Mouse (Mus musculus): ENCODE measurements around the gene Pip5k1b. TPM values are rescaled to one million over a fixed set of nuclear protein-coding genes. Genes with fewer than 3 reads are reported as not detected.

The Pip5k1b gene
- total RNA-seq, 2 experiments from 2014 or later: 68.7 to 78.5 TPM

Other genes with a start within 250 kb of the Pip5k1b start
- gene Fam122a, start 78.5 kb downstream of the Pip5k1b start, total RNA-seq (2021): 10 to 100 TPM; 28.1 to 35.2 TPM
- gene Tmem252, start 118.1 kb upstream of the Pip5k1b start, total RNA-seq (2021): 1 to 10 TPM in 1 of 2 experiments, under 1 TPM in 1; 0.35 to 1.0 TPM

All from layer of hippocampus, postnatal 36 days (tissue).